Mouse (Mus musculus): ENCODE data around the gene Ulk1.

DNA sequence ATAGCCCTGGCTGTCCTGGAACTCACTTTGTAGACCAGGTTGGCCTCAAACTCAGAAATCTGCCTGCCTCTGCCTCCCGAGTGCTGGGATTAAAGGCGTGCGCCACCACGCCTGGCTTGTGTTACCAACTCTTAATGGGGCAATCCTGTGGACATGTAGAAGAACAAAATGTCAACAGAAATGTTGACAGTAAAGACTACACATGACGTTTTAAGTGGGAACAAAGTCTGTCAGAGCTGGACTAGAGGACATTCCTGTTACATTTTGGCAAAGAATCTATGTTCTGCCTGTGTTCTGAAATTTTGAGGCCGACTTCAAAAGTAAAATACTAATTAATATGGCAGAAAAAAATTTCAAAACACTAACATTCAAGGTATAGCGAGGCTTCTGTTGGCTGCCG is 46.0 kb downstream of the Ulk1 start:
- TF ChIP-seq TCF12 (IDR thresholded peaks at IDR 0.05; ENCODE audit: insufficient read depth, poor library complexity, severe bottlenecking) (no peak), E2F4 (IDR thresholded peaks at IDR 0.05; ENCODE audit: insufficient read depth) (no peak), POLR2AphosphoS2 (IDR thresholded peaks at IDR 0.05; ENCODE audit: insufficient read length, low read depth) (no peak), POLR2A (IDR thresholded peaks at IDR 0.05; ENCODE audit: insufficient read length, low read depth) (no peak), MAX (IDR thresholded peaks at IDR 0.05; ENCODE audit: low read depth) (no peak), USF1 (IDR thresholded peaks at IDR 0.05; ENCODE audit: low read depth) (no peak)

Data from myocyte (in vitro differentiated cells).